Mouse (Mus musculus): ENCODE data around the gene Tbkbp1.

DNA sequence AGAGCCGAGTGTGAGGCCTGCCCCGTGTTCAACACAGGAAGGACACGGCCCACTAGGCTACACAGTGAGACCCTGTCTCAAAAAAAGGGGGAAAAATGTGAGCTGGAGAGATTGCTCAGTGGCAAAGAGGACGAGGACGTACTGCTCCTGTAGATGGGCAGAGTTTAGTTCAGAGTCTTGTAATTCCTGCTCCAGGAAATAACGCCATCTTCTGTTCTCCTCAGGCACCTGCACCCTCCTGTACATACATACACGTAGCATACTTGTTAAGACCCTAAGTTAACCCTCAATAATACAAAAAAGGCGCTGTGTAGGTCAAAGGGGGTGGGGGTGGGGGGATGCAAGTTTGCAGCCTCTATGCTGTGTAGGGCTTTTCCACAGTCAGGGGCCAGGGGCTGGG, 45.7 kb upstream of the Tbkbp1 start:
- TF ChIP-seq POLR2A (IDR thresholded peaks at IDR 0.05; ENCODE audit: borderline replicate concordance, extremely low read depth, low read depth, low read length), result no peak
- TF ChIP-seq CTCF (IDR thresholded peaks at IDR 0.05; ENCODE audit: insufficient read depth, low read length), result no peak
